Mouse (Mus musculus) embryo, embryonic 10 days (tissue): ENCODE measurements around the gene Tmem88b.
"Not testable (repeated sequence)": the region's sequence is repeated elsewhere in the genome, so short reads cannot be mapped to it uniquely, and the experiment has no call there.

ENCODE experiments used
- DNase-seq: peaks from one replicate; pipeline ENCODE4 v3.0.0-alpha.2; 2015; ENCODE audit warnings: low spot score

Gene Tmem88b

DNA sequence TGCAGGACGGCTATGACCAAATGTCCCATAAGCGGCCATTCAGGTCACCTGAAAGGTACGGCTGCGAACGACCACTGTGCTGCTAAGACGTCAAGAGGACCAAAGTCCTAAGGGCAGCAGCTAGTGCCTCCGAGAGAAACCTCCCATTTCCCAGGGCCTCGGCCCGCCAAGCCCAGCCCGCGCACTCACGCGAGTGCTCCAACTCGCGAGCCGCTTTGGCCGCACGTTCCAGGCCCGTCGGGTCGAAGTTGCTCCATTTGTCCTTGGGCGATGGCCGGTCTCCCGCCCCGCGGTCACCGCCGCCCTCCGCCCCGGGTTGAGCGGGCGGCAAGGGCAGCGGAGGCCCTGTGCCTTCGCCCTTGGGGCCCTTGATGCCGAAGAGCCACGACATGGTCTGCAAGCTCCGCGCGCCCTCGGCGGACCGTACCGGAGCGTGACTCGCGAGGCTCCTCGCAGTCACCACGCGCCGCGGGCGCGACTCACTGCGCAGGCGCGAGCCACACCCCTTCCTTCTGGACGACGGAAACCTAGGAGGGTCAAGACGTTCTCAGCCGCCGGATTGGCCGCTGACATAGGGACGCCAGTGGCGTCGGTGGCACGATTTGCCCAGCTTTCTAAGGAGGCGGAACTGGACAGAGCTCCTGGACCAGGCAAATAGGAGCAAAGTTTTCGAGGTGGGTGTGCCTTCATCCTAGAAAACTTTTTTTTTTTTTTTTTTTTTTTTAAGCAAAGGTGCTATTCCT lies 24.9 kb downstream of the Tmem88b start, which contains the start of gene Atad3a:
Atad3a (minus strand) TSS at position 481 of the 743 bp plus-strand sequence.
- peak; percentile 98 for DNase-seq

DNA sequence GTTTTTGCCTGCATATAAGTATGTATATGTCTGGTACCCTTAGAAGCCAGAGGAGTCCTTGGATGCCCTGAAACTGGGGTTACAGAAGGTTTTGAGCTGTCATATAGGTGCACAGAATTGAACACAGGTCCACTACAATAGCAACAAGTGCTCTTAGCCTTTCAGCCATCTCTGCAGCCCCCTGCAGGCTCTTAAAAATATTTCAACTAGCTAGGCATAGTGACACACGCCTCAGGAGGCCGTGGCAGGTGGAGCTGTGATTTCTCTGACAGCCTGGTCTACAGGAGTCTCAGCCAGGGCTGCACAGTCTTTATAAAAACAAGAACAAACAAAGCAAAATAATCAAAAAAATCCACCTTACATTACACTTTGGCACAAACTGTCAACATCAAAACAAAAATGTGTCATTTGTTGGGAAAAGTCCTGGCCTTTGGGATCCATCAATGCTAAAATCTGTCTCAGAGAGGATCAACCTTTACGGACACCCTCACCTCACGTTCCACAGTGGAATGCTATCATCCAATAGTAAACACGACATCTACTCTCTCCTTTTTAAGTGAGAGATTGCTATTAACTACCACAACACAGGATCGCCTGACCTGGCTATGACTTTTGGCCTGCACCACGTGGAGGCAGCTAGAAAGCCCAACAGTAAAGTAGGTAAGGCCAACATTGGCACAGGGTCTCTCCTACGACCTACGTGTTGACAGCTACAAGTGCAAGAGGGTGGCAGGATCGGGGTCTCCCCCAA lies 25.6 kb downstream of the Tmem88b start:
- peak; percentile 22 for DNase-seq

DNA sequence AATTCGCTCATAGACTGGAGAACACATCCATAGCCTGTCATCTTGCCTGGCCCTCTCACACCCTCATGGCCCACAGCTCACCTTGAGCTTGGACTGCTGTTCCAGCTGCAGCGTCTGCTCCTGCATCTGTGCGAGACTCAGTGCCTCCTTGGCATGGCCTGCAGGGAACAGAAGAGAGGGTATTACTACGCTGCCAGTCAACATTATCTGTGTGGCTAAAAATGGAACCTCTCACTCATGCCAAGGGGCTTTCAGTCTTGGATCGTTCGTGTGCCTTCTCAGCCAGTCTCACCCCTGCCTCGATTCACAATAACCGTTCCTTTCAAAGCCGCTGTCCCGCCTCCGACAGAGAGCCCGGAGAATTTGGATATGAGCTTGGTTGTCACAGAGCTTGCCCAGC lies 28.7 kb downstream of the Tmem88b start:
- no peak for DNase-seq

DNA sequence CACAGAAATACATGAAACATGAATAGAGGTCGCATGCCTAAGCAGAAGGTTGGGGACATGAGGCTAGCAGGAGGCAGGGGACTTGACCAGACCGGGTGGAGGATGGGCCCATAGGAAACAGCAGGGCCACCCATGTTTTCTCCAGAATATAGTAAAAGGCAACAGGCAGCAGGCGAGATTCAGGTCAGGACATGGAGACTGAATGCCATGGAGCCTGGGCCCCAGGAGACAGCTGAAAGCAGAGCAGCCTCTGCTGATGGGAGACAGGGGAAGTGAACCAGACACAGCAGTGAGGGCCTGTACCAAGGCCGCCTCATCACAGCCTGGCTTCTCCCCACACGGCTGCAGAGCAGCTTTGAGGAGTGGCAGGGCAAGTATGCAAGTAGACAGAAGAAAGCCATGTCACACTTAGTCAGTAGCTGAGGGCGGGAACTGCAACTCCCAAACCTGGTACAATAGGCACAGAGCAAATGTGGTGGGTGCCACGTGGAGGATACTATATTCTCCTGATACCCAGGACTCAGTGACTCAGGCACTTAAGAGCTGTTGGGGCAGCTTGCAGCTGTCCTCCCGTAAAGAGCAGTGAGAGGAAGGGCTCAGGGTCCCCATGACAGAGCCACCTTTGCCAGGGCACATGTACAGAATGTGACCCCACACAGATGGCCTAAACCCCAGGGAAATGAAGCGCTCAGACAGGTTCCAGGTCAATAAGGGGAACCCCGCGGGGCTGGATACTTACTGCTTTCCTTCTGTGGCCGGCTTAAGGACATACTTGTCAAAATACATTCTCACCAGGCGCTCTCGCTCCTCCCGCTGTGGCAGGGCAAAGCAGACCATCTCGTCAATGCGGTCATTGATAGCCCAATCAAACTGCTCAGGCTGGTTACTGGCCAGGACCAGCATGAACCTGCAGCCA lies 38.8 kb downstream of the Tmem88b start:
- DNase-seq, result no peak

DNA sequence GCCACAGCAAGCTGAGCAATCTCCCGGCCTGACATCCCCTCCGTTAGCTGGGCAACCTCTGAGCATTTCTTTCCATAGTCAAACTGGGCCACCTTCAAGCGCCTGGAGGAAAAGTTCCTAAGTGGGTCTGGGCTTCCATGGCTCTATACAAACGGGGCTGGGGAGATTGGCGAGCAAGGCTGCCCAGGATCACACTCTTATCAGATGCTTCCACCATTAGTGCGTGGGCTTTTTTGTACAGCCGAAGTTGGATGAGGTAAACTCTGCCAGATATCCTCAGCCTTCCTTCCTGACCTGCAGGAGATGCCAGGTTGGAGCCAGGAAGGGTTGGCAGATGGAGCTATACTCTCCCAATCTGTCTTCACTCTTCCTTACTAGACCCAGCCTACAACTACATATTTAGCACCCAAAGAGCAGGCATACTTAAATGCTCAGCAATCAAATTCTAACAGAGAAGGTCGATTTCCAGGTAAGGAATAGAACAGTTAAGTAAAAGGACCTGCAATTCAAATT lies 39.6 kb downstream of the Tmem88b start:
- no peak for DNase-seq

DNA sequence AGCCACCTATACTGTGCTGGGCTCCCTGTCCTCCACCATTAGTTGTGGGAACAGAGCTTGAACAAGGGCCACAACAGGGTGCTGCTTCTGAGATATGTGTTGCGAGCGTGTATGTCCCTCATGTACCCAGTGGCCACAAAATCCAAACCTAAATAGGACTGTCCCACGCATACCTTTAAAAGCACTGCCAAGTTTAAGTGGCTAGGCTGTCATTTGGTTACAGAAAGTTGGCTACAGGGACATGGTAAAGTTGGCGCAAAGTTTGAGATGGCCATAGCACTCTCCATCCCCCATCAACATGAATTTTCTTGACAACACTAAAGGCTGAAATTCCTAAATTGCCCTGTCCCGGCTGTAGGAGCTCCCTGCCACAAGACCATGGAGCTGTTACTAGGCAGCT lies 40.5 kb downstream of the Tmem88b start:
- no peak for DNase-seq

DNA sequence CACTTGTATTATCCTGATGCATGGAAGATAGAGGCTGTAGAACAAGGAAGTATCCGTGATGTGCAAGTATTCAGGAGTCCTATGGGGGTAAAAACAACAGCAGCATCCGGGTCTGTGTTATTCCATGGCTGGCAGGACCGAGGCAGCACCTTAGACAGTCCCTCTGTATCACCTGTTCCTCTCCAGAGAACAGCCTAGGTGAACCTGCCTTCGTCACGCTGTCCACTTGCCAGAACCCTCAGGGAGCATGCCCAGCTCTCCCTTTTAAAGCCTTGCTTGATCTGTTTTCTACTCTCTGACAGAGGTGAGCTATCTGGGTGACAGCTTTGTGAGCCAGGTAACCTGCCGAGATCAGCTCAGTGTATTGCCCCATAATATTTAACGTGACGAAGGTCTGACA lies 41.2 kb downstream of the Tmem88b start:
- DNase-seq, result no peak

DNA sequence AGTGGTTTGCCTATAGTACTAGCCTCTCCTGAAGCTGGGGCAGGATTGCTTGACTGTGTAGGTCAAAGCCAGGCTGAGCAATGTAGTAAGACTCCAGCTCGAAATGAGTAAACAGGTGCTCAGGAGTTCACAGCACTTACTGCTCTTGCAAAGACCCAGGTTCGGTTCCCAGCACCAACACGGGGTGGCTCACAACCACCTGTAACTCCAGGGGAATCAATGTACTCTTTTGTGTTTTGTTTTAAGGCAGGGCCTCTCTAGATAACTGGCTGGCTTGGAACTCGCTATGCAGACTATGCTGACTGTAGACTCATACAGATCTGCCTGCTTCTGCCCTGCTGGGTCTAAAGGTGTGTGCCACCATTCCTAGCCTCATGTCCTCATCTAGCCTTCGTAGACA lies 43.0 kb downstream of the Tmem88b start:
- DNase-seq, result no peak

DNA sequence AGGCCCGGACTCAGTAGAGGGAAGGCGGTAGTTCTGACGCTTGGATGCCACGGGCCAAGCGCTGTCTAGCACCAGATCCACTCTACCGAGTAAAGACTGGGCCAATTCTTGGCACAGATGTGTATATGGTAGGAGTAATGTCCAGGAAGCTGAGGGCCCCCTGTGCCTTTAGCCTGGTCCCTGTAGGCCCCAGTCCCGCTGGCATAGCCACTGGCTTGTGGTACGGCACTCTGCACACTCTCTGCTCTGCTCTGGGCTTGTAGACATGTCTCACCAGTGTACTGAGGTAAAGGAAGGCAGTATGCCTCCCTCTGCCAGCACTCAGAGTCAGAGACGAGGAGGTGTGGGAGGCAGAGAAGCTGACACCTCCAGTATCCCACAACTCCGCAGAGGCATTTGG lies 45.0 kb downstream of the Tmem88b start:
- DNase-seq, result not testable (repeated sequence)

DNA sequence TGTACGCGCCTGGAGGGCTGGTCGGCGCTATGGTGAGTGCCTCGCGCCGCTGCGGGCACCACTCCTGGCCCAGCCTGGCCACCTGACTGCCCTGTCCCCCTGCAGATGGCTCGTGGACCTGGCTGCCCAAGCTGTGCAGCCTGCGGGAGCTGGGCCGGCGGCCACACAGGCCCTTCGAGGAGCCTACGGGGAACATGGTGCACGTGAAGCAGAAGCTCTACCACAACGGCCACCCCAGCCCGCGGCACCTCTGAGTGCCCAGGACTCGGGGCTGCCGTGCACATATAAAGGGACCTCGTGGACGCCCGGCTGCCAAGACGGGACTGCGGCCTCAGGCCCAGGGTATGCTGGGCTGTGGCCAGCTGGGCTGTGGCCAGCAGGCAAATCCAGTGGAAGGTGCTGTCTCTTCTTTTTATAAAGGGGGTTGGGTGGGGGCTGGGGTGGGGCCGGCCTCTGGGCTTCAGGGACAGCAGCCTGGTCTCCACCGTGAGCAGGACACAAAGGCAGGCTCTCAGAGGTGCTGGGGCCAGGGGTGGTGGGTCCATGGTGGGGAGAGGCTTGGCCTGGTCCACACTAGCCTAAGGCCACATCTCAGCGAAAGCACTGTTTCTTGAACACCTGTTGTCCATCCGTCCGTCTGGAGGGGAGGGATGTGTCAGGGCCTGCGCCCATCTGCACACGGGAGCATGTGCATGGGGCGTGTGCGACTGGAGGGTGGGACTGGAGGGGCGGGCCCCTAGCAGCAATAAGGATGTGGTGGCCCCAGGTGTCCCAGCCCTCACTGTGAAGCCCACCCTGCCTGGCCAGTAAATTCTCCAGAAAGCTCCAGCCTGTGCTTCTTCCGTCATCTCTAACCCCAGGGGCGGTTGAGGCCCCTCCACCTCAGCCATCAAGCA lies 45.7 kb downstream of the Tmem88b start:
- no peak for DNase-seq

DNA sequence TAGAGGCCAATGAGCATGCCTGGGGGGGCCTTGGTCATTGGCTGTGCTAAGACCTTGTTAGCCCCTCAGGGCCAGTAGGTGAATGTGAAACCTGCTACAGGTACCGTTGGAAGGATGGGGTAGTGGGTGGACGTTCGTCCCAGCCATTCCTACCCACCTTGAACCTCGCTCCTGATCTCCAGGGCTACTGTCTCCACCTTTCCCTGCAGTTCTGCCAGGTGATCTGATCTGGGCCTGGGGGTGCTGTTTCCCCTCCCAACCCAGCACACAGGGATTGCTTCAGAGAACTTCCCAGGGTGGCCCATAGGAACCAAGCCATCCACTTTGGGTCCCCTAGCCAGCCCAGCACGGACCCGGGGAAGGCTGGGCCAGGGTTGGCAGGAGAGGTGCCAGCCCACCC lies 46.5 kb downstream of the Tmem88b start:
- no peak for DNase-seq

DNA sequence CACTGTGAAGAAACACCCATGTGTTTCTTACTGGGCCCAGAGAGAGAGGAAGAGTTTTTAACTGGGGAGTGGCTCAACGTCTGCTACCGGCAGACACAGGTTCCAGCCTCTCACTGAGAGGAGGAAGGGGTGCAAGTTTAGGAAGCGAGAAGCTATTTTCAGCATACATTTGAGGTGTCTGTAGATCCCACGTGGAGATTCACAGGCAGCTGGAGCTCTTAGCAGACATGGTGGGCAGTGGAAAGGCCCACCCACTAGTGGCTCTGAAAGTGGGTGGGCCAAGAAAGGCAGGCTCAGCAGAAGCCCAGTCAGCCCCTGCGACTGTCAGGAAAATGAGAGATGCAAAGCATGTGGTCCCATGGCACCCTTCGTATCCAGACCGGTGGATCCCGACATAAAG lies 47.4 kb downstream of the Tmem88b start:
- no peak for DNase-seq

DNA sequence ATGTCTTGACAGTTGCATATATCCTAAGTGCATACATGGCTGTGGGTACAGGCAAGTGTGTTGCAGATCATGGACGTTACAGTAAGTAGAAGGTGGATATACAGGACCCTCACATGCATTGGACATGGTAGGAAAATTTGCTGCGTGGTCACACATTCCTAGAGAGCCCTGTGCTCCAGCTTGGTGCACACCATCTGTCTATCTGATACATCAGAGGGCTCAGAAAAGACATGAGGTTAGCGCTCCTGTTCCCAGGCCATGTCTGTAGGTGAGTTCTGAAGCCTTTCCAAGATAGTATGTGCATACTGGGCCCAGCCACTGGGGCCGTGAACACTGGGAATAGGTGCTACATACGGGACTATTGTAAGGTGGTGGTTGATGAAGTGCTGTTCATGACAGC lies 49.3 kb downstream of the Tmem88b start:
- DNase-seq, result no peak

DNA sequence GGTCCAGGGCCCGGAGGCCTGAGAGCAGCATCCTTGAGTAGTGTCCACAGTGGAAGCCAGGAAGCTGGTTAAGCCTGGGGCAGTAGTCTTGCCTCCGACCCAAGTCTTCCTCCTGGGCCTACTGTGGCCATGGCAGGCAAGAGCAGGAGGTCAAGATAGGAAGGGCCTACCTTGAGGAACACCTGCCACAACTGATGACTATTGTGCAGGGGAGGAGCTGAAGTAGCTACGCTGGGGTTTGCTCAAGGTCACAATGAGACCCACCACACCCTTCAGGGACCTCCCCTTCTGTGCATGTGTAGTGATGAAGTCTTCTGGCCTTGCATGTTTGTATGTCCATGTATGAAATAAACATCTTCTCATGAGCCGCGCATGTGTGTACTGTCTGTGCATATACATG lies 49.9 kb downstream of the Tmem88b start:
- no peak for DNase-seq

DNA sequence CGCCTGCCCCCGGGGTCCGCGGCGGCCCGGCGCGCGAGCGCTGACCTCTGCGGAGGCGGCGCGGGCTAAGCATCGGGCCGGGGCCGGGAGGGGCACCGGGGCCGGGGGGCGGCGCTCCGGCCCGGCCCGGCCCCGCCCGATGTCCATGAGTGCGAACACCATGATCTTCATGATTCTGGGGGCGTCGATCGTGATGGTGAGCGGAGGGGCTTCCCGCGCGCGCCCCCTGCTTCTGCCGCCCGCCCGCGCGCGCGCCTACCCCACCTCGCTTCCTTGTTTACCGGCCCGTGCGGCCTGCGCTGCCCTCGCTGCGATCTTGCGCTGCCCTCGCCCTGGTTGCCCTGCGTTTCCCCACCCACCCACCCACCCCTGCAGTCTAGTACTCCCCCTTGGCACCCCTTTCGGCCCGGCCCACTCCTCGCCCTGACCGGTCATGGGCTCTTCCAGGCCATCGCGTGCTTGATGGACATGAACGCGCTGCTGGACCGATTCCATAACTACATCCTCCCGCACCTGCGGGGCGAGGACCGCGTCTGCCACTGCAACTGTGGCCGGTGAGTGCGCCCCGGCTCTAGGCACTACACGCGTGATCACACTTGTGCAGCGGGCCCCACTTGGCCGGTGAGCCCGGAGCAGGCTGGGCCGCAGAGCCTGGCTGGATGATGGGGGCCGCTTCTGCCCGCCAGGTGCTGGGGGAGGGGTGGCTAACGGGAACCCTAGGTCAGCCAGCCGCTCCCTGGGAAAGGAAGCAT lies 50.5 kb downstream of the Tmem88b start:
- DNase-seq, result peak; percentile 63

DNA sequence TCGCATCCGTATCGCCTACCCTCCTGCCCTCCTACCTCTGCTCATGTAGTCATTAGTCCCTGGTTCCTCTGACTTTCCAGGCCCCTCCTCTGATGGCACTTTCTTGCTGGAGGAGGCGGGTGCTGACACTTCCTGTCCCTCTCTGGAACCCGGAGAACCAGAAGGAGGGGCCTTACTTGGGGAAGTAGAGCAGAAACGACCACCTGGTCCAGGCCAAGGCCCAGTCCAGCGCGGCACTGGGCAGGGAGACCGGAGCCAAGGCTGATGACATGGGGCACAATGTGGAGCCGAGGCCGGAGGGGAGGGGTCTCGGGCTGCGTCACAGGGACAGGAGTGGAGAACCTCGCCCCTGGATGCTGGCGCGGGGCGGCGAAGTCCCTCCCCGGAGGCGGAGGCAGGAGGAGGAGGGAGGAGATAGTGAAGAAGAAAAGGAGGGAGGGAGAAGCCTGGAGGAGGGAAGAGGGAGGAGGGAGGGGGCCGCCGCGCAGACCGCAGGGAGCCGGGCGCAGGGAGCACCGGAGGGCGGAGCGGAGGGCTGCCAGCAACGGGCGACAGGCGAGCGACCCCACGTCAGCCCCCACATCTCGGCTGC lies 51.2 kb downstream of the Tmem88b start, which contains the start of gene Tmem240:
Tmem240 (plus strand) TSS at position 451 of the 592 bp plus-strand sequence.
- DNase-seq, result peak; percentile 95

DNA sequence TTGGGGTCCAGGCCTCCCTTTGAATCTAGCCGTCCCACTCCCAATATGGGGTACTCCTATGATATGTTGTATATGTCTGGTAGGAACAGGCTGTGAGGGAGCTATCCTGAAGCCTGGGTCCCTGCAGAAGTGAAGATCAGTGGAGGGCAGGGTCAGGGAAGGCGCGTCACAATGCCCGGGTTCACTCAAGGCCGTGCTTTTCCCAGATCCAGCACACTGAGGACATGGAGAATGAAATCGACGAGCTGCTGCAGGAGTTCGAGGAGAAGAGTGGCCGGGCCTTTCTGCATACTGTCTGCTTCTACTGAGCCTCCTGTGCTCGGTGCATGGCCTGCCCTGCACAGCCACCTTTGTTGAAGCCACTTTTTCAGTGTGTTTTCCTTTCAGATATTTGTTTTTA lies 52.4 kb downstream of the Tmem88b start:
- no peak for DNase-seq
